Mouse (Mus musculus) cerebellum, postnatal 14 days (tissue): ENCODE measurements around the gene Rtn4.
A peak's percentile ranks its signal among the peaks of the same experiment; 100 is the strongest.

Source experiments
- DNase-seq, 2 experiments: peaks; one replicate each; pipeline ENCODE4 v3.0.0; 2021; ENCODE audit warnings: mixed read lengths in 2 of 2

Gene Rtn4

GRCm38 (mm10) chr11:29766313-29766982 lies 73.7 kb downstream of the Rtn4 start:
- no peak for DNase-seq

GRCm38 (mm10) chr11:29768523-29768922 lies 75.8 kb downstream of the Rtn4 start:
- DNase-seq = no peak

- DNase-seq = no peak
Observed at GRCm38 (mm10) chr11:29770666-29771400, 78.1 kb downstream of the Rtn4 start.

- no peak for DNase-seq
Observed at GRCm38 (mm10) chr11:29772279-29772678, 79.5 kb downstream of the Rtn4 start.

- peak in 1 of 2 experiments; percentile 20 for DNase-seq
Observed at GRCm38 (mm10) chr11:29774296-29774695, 81.5 kb downstream of the Rtn4 start.

- DNase-seq = no peak
Observed at GRCm38 (mm10) chr11:29774760-29775159, 82.0 kb downstream of the Rtn4 start.

GRCm38 (mm10) chr11:29777964-29778363 lies 85.2 kb downstream of the Rtn4 start:
- no peak for DNase-seq

- no peak for DNase-seq
Observed at GRCm38 (mm10) chr11:29778936-29779335, 86.2 kb downstream of the Rtn4 start.

- no peak for DNase-seq
Observed at GRCm38 (mm10) chr11:29779409-29780026, 86.8 kb downstream of the Rtn4 start.

GRCm38 (mm10) chr11:29786583-29787219 lies 94.0 kb downstream of the Rtn4 start:
- no peak for DNase-seq

GRCm38 (mm10) chr11:29787473-29787872 lies 94.7 kb downstream of the Rtn4 start:
- no peak for DNase-seq

- DNase-seq = no peak
Observed at GRCm38 (mm10) chr11:29788499-29788898, 95.8 kb downstream of the Rtn4 start.

GRCm38 (mm10) chr11:29788921-29789638 lies 96.3 kb downstream of the Rtn4 start:
- peak; percentile 54 to 60 for DNase-seq

GRCm38 (mm10) chr11:29790796-29791195 lies 98.0 kb downstream of the Rtn4 start:
- no peak for DNase-seq
